Mouse (Mus musculus) neutrophil, adult 65 days (primary cell): Measurements from ENCODE around the gene Gp9. TPM values are rescaled to one million over a fixed set of nuclear protein-coding genes. Genes with fewer than 3 reads are reported as not detected.

Experiments used
- total RNA-seq: library from RNA; stranded (reverse); gene quantifications from 2 replicates; pipeline ENCODE4 v1.2.4, GENCODE M21; 2023

The Gp9 gene
- 1.5 and 3.6 TPM in 2 replicates for total RNA-seq

DNA sequence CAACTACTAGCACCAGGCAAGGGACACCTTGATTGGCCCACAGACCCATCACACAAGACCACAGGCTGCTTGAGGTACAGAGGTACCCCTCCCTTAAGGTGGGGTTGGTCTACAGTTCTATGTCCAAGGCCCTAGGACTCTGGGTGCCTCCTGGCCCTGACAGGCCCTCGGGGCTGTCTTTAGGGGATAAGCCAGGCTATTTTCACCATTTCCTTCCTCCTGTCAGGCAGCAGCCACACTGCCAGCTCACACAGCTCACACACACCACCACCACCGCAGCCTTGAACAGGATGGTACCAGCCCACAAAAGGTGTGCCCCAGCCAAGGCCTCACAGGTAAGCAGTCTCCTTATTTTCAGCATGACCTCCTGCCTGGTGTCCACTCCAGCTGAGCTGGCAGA, at the start of gene Gp9:
Gene Gp9 (plus strand): TSS at position 231 of the 400 bp plus-strand sequence.

DNA sequence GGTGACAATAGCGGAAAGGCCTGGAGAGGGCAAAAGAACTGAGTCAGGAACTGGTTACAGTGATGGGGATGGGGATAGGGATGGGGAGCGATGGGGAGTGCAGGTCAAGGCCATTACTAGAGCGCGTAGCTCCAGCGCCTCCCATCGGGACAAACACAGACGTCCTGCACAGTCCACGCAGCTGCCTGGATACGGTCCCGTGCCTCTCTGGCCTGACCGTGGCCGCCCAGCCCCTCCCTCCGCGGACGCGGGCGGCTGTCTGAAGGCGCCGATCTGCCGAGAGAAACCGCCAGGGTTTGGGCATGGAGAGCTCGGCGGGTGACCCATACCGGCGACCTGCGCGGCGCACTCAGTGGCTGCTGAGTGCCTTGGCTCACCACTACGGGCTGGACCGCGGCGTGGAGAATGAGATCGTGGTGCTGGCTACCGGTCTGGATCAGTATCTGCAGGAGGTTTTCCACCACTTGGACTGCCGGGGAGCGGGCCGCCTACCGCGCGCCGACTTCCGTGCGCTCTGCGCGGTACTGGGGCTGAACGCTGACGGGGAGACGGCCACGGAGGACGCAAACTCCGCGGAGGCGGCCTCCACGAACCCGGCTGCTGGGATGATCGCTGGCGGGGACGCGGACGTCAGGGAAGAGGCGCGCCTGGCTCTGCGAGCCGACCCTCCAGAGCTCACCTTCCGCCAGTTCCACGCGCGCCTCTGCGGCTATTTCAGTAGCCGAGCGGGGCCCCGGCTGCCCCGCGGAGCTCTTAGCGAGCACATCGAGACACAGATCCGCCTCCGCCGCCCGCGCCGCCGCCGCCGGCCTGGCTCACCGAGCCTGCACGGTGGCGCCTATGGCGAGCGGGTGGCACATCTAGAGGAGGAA, 47.0 kb upstream of the Gp9 start, which contains the start of gene Efcc1:
Gene Efcc1 (plus strand): TSS at position 279 of the 872 bp plus-strand sequence.

DNA sequence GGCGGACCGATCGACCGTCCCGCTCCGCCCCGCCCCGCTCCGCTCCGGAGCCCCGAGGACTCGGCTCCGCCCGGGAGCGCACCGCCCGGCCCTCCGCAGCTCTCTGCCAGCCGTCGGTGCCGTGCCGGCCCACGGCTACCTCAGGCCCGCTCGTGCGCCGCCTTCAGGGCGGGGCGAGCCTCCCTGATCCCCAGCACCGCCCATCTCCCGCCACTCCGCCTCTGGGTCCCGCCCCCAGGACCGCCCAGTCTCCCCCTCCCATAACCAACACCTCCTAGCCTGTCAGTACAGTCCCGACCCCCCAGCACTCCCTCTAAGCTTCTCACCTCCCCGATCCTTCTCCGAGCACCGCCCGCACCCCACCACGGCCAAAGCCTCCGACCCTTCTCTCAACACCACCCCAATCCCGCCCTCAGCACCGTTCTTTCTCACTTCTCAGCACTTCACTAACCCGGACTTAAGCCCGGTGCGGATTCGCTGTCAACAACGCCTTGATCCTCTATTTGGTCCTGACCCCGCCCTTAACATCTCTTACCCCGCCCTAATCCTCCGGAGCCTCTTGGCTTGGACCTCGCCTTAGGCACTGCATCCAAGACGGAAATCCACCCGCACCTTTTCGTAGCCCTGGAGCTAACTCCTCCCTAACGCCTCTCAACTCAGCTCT, 33.9 kb downstream of the Gp9 start, which contains the start of gene Rab43:
Gene Rab43 (minus strand): TSS at position 490 of the 664 bp plus-strand sequence.

Other genes starting within 250 kb of the Gp9 start
- gene Arhgap25, start 244.8 kb upstream of the Gp9 start, total RNA-seq, result 112 and 121 TPM in 2 replicates
- gene Prokr1, start 187.3 kb upstream of the Gp9 start, total RNA-seq, result 0.16 TPM in 1 of 2 replicates, not detected in the other
- gene Aplf, start 105.9 kb upstream of the Gp9 start, total RNA-seq, result 2.0 and 2.2 TPM in 2 replicates
- gene Efcc1, start 47.2 kb upstream of the Gp9 start, total RNA-seq, result not detected in 2 replicates
- gene Rab43, start 34.1 kb downstream of the Gp9 start, total RNA-seq, result 54.8 and 58.6 TPM in 2 replicates
- gene Gm45140, start 57.7 kb downstream of the Gp9 start, total RNA-seq, result 2.3 and 7.9 TPM in 2 replicates
- 31.2 and 34.1 TPM in 2 replicates for gene Isy1, start 60.7 kb downstream of the Gp9 start, total RNA-seq
- 127 and 159 TPM in 2 replicates for gene Cnbp, start 73.0 kb downstream of the Gp9 start, total RNA-seq
- gene Copg1, start 109.7 kb downstream of the Gp9 start, total RNA-seq, result 61.7 and 74.7 TPM in 2 replicates
- 15.0 and 20.6 TPM in 2 replicates for gene Hmces, start 135.9 kb downstream of the Gp9 start, total RNA-seq
- 2.3 and 2.4 TPM in 2 replicates for gene H1fx, start 203.6 kb downstream of the Gp9 start, total RNA-seq